Mouse (Mus musculus) liver, embryonic 14.5 days (tissue): ENCODE measurements around the gene Zranb2. TPM values are rescaled to one million over a fixed set of nuclear protein-coding genes. Genes with fewer than 3 reads are reported as not detected.
A peak's percentile ranks its signal among the peaks of the same experiment; 100 is the strongest.

Source experiments
- ATAC-seq: fragments of 200-750 bp; cut with Nextera tagmentation; 2 replicates; pipeline ENCODE4 v1.8.0; 2017; ENCODE audit warnings: moderate number of reproducible peaks, mild to moderate bottlenecking, moderate library complexity; ENCODE audit not compliant: insufficient read depth
- DNase-seq, 3 experiments: peaks; one replicate each; pipeline ENCODE4 v3.0.0-alpha.2; 2012 to 2013; ENCODE audit warnings: low read depth in 3 of 3, low spot score in 3 of 3
- H3K27ac ChIP-seq: fragments of 300-500 bp; sonication (generic); 2 replicates; pipeline ENCODE4 v1.5.1; 2014; ENCODE audit warnings: moderate library complexity, mild to moderate bottlenecking, control low read depth, inconsistent platforms
- H3K27me3 ChIP-seq: fragments of 300-500 bp; sonication (generic); 2 replicates; pipeline ENCODE4 v1.6.1; 2014; ENCODE audit warnings: mild to moderate bottlenecking, low read length, moderate library complexity; ENCODE audit not compliant: control insufficient read depth, insufficient read depth
- H3K36me3 ChIP-seq: fragments of 300-500 bp; sonication (generic); replicated peaks from 2 replicates; pipeline ENCODE4 v1.6.1; 2014; ENCODE audit warnings: low read depth; ENCODE audit not compliant: control insufficient read depth, insufficient read depth
- H3K4me1 ChIP-seq, 2 experiments: fragments of 200-500 bp in 1 of 2; fragments of 300-500 bp in 1 of 2; sonication (generic) in 1 of 2; replicated peaks; 2 replicates each; pipeline ENCODE4 v1.6.1; 2012 to 2014; ENCODE audit warnings: antibody characterized with exemption in 1 of 2, inconsistent platforms in 1 of 2, low read length in 1 of 2; ENCODE audit not compliant: control insufficient read depth in 2 of 2, insufficient read depth in 2 of 2
- H3K4me2 ChIP-seq: fragments of 300-500 bp; sonication (generic); 2 replicates; pipeline ENCODE4 v1.6.1; 2014; ENCODE audit warnings: low read depth, mild to moderate bottlenecking, control low read depth, moderate library complexity
- H3K4me3 ChIP-seq, 2 experiments: fragments of 200-500 bp in 1 of 2; fragments of 300-500 bp in 1 of 2; sonication (generic) in 1 of 2; 2 replicates each; pipeline ENCODE4 v1.5.1; 2012 to 2014; ENCODE audit warnings: low read depth in 2 of 2, low read length in 2 of 2, mild to moderate bottlenecking in 2 of 2, control low read depth in 1 of 2, inconsistent platforms in 1 of 2, moderate library complexity in 1 of 2; ENCODE audit not compliant: insufficient read depth in 1 of 2
- H3K9ac ChIP-seq: fragments of 300-500 bp; sonication (generic); replicated peaks from 2 replicates; pipeline ENCODE4 v1.6.1; 2014; ENCODE audit warnings: mild to moderate bottlenecking, control low read depth, moderate library complexity
- H3K9me3 ChIP-seq: fragments of 300-500 bp; sonication (generic); 2 replicates; pipeline ENCODE4 v1.6.1; 2016; ENCODE audit warnings: low read length, mixed read lengths; ENCODE audit not compliant: control insufficient read depth
- CTCF ChIP-seq: IDR thresholded peaks from 2 replicates; pipeline ENCODE4 v1.5.1; 2016; ENCODE audit warnings: antibody characterized with exemption, low read depth, control low read depth
- EP300 ChIP-seq: IDR thresholded peaks from 2 replicates; pipeline ENCODE4 v1.6.1; 2016; ENCODE audit warnings: antibody characterized with exemption, low read depth
- WGBS: fragments of 180-500 bp; shearing (Covaris S2); extraction: QIAGEN DNeasy Blood & Tissue Kit; methylation state at CpG from one replicate; pipeline ENCODE4 v1.1.7; 2014; ENCODE audit not compliant: insufficient replicate concordance; 5-methylcytosine and 5-hydroxymethylcytosine counted together
- polyA plus RNA-seq, 2 experiments: library from polyadenylated mRNA; depleted of rRNA in 1 of 2; stranded (reverse) in 1 of 2; unstranded in 1 of 2; fragments of >200 nt; fragmentation: Nextera tagmentation in 1 of 2; extraction: Ambion mirVana in 1 of 2; gene quantifications; 2 replicates each; pipeline versions ENCODE4 v1.2.1 to v1.2.3; 2012 to 2014

Zranb2 gene
- polyA plus RNA-seq, 2 experiments = 31.8 to 44.0 TPM

DNA sequence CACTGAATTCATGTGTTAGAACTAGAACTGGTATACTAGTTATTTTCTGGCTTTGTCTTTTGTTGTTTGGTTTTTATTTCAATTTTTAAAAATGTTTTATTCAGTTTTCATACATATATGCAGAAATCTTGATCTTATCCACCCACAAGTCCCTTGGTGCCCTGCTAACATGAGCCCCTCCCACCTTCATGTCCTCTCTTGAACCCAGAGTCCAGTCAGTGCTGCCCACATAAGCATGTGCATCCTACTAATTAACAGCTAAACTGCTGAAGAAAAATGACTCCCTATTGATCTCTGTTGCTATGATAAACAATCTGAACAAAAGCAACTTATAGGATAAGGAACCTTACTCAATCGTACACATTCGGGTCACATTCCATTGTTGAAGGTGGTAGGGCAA lies 15.4 kb downstream of the Zranb2 start:
- no peaks in the 10 kb centered on the region for H3K4me1 ChIP-seq
- no peak overlapping the region for H3K4me2 ChIP-seq
- no peaks in the 10 kb centered on the region for H3K27me3 ChIP-seq
- H3K4me3 ChIP-seq = no peak overlapping the region
- ATAC-seq = no peak
- TF ChIP-seq EP300 (no peak), CTCF (no peak)
- no peak overlapping the region for H3K27ac ChIP-seq
- peaks cover 41% of the 10 kb centered on the region for H3K36me3 ChIP-seq
- no peak overlapping the region for H3K9ac ChIP-seq
- WGBS = 84% methylated on average over 2 of the region's 2 CpGs
- DNase-seq = no peak
- H3K9me3 ChIP-seq = no peaks in the 10 kb centered on the region

DNA sequence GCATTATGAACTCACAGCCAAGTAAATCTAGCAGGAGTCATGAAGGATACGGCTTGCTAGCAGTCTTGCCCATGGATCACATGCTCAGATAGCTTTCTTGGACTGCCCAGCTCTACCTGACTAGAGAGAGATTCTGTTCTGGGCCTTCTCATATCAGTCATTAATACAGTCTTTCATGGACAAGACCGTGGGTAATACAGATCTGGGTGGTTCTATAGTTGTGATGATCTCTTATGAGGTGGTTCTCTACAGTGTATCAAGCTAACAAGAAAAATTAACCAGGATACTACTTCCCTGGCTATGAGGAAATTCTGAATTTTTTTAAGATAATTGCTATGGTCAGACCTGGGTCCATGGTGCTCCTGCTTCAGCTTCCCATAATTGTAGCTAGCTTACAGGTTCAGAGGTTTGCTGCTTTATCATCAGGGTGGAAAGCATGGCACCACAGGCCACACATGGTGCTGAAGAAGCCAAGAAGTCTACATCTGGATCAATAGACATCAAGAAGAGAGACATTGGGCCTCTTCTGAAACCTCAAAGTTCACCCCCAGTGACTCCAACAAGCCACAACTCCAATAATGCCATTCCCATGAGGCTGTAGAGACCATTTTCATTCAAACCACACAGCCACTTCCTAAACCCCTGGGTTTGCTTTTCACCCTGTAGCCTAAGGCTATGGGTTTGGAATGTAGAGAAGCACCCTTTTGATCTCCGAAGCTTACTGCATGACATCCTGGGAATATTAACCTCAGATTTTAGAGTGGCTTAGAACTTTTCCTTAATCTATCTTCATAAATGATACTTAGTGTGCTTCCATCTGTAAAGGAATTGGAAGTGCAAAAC lies 16.0 kb downstream of the Zranb2 start:
- DNase-seq (no peak), ATAC-seq (0 out of 2 replicates have a peak, but pooled peaks have one; percentile 15)
- Histone ChIP-seq H3K36me3 (peaks cover 37% of the 10 kb centered on the region), H3K4me1 (no peaks in the 10 kb centered on the region), H3K9ac (no peak overlapping the region), H3K27me3 (no peaks in the 10 kb centered on the region), H3K4me2 (no peak overlapping the region), H3K9me3 (no peaks in the 10 kb centered on the region), H3K27ac (no peak overlapping the region), H3K4me3 (no peak overlapping the region)
- 79% methylated on average over 3 of the region's 3 CpGs for WGBS
- TF ChIP-seq EP300 = no peak
- no peak for TF ChIP-seq CTCF

GRCm38 (mm10) chr3:157565196-157565595 lies 31.2 kb downstream of the Zranb2 start:
- 4% methylated on average over 2 of the region's 2 CpGs for WGBS
- no peak for ATAC-seq
- TF ChIP-seq EP300 = no peak
- peak; percentile 45; the same call in 1 of the 2 replicates for TF ChIP-seq CTCF
- H3K9me3 ChIP-seq = no peaks in the 10 kb centered on the region
- no peak overlapping the region for H3K4me3 ChIP-seq
- H3K27ac ChIP-seq = no peak overlapping the region
- DNase-seq = peak in 2 of 3 experiments; percentile 31 to 35
- H3K4me1 ChIP-seq = no peaks in the 10 kb centered on the region
- H3K36me3 ChIP-seq = no peaks in the 10 kb centered on the region
- H3K9ac ChIP-seq = no peak overlapping the region
- H3K4me2 ChIP-seq = no peak overlapping the region
- peaks cover 18% of the 10 kb centered on the region for H3K27me3 ChIP-seq

GRCm38 (mm10) chr3:157566725-157567565 lies 33.0 kb downstream of the Zranb2 start, which contains the start of gene Ptger3:
Gene Ptger3, plus strand, starts transcription at chr3:157566892.
- no peak within 1 kb of the TSS for H3K27ac ChIP-seq
- H3K9ac ChIP-seq = no peak within 1 kb of the TSS; the same call in 1 of the 2 replicates
- under 1% methylated on average over 84 of the region's 84 CpGs for WGBS
- no peaks in the 10 kb centered on the region for H3K36me3 ChIP-seq
- DNase-seq (no peak), ATAC-seq (peak; percentile 52)
- H3K4me3 ChIP-seq = peak within 1 kb of the TSS; percentile 29 to 51
- H3K4me1 ChIP-seq = no peaks in the 10 kb centered on the region; a peak in 1 of 4 replicates
- no peak for TF ChIP-seq EP300
- peak within 1 kb of the TSS; percentile 72 for H3K4me2 ChIP-seq
- peaks cover 18% of the 10 kb centered on the region for H3K27me3 ChIP-seq
- no peaks in the 10 kb centered on the region for H3K9me3 ChIP-seq
